Mouse (Mus musculus): Measurements from ENCODE around the gene 2410002F23Rik.
"Not testable (repeated sequence)": the region's sequence is repeated elsewhere in the genome, so short reads cannot be mapped to it uniquely, and the experiment has no call there.

Gene 2410002F23Rik

GRCm38 (mm10) chr7:44246055-44246983 lies at the start of gene 2410002F23Rik, which contains the start of gene 1700028J19Rik:
Gene 2410002F23Rik, plus strand, starts transcription at chr7:44246722.
Gene 1700028J19Rik, minus strand, starts transcription at chr7:44246695.
- in situ Hi-C loops (cut with MboI, MseI) = no loop called here

DNA sequence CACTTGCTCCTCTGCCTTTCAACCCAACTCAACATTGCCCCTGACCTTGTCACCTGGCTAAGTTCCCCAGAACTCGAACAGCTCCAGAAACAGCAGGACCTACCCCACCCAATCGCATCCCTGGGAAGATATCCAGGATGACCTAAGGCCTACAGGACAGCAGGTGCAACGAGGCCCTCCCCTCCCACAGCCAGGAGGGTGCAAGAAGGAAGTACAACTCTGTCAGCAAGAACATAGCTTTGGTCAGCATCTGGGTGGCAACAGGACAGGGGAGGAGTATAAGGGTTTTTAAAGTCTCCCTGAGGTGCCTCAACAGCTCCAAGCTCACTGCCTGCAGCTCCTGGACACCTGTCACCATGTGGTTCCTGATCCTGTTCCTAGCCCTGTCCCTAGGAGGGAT lies 48.6 kb upstream of the 2410002F23Rik start, which contains the start of gene Klk1b3:
Gene Klk1b3 (plus strand): TSS at position 301 of the 400 bp plus-strand sequence.
- in situ Hi-C loops (cut with MboI, MseI) = no loop called here

DNA sequence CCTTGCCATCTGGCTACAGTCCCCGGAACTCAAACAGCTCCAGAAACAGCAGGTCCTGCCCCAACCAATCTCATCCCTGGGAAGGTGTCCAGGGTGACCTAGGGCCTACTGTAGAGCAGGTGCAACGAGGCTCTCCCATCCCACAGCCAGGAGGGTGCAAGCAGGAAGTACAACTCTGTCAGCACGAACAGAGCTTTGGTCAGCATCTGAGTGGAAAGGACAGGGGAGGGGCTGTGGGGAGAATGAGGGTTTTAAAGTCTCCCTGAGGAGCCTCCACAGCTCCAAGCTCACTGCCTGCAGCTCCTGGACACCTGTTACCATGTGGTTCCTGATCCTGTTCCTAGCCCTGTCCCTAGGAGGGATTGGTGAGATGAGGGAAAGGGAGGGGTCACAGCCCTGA lies 39.4 kb upstream of the 2410002F23Rik start, which contains the start of gene Klk1b4:
Gene Klk1b4 (plus strand): TSS at position 301 of the 400 bp plus-strand sequence.
- in situ Hi-C loops (cut with MboI, MseI) = not testable (repeated sequence)

DNA sequence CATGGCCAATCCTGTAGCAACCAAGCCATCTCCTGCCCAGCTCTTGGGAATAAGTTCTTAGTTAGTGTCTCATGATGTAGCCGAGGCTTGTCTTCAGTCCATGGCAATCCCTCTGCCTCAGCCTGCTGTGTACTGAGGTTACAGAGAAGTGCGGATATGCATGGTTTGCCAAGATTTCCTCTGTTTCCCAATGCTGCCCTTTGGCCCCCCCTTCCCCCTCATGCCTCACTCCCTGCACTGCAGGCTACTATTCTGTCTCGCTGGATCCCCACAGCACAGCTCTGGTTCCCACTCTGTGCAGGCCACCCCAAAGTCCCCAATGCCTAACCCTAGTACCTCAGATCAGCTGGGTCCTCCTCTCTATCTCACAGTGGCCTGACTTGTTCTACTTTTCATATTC lies 38.2 kb upstream of the 2410002F23Rik start:
- in situ Hi-C loops (cut with MboI, MseI) = no loop called here

- in situ Hi-C loops (cut with MboI, MseI) = no loop called here
Observed at GRCm38 (mm10) chr7:44215645-44216044, 30.9 kb upstream of the 2410002F23Rik start, which contains the start of gene Klk1b5. Gene Klk1b5, plus strand, starts transcription at chr7:44215945.

GRCm38 (mm10) chr7:44221601-44222000 lies 24.9 kb upstream of the 2410002F23Rik start:
- in situ Hi-C loops (cut with MboI, MseI) = not testable (repeated sequence)

DNA sequence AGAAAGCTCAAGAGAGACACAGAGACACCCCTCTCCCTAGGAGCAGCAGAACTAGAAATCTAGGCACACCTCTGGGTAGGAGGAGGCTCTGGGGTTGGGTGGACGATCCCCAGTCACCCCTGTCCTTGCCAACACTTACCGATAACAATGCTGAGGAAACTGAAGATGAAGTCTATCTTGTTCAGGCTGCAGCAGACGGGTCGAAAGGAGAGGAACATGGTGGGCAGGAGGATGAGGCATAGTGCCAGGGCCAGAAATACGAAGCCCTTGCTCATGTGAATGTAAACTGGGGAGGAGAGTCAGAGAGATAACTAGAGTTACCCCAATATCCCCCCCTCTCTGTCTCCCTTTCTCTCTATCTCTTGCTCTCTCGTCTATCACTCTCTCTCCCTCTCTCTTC lies 24.2 kb upstream of the 2410002F23Rik start:
- in situ Hi-C loops (cut with MboI, MseI) = not testable (repeated sequence)

DNA sequence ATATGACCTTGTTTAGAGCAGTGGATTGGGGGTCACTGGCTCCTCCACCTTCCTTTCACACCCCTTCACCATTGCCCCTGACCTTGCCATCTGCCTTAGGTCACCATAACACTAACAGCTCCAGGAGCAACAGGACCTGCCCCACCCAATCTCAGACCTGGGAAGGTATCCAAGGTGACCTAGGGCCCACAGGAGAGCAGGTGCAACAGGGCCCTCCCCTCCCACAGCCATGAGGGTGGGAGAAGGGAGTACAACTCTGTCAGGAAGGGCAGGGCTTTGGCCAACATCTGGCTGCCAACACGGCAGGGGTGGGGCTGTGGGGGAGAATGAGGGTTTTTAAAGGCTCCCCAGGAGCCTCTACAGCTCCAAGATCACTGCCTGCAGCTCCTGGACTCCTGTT lies 21.4 kb upstream of the 2410002F23Rik start, which contains the start of gene Klk1:
Gene Klk1 (plus strand): TSS at position 285 of the 400 bp plus-strand sequence.
- in situ Hi-C loops (cut with MboI, MseI) = no loop called here

DNA sequence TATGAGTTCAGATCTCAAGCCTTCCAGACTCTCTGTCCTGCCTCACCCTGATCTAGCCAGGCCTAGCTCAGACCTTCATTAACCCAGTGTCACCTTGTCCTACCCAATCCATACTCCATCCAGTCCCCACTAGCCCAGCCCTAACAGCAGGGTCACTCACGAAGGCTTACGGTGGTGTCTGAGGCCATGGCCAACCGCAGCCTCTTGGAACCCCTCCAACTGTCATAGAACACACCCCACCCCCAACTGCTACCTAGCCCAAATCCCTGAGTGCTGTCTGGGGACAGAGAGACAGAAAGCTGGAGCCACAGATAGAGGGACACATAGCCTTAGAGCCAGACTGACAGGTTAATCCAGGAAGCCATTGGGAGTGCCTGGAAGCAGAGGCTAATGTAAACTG lies 10.6 kb upstream of the 2410002F23Rik start, which contains the start of gene Gm36864:
Gene Gm36864 (plus strand): TSS at position 269 of the 400 bp plus-strand sequence.
- in situ Hi-C loops (cut with MboI, MseI) = no loop called here

GRCm38 (mm10) chr7:44239913-44240312 lies 6.6 kb upstream of the 2410002F23Rik start:
- in situ Hi-C loops (cut with MboI, MseI) = no loop called here

GRCm38 (mm10) chr7:44240712-44241111 lies 5.8 kb upstream of the 2410002F23Rik start:
- in situ Hi-C loops (cut with MboI, MseI) = no loop called here

DNA sequence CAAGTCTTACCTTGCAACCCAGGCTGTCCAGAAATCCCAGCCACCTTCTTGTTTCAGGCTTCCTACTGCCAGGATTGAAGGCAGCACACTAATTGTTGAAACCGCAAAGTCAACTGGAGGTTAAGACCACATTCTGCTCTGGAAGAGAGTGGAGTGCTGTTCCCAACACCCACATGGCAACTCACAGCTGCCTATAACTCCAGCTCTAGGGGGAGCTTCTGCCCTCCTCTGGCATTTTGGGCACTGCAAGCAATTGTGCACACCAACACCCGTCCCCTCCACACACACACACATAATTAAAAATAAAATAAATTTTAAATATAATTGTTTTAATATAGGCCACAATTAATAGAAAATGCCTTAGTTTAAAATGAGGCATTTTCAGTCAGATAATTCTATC lies 5.4 kb upstream of the 2410002F23Rik start:
- in situ Hi-C loops (cut with MboI, MseI) = no loop called here

DNA sequence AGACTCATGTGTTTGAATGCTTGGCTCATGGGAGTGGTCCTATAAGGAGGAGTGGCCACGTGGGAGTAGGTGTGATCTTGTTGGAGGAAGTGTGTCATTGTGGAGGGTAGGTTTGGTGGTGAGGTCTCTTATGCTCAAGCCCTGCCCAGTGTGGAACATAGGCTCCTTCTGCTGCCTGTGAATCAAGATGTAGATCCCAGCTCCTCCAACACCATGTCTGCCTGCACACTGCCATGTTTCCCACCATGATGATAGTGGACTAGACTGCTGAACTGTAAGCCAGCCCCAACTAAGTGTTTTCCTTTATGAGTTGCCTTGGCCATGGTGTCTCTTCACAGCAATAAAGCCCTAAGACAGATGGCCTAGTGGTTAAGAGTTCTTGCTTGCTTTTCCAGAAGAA lies 2.4 kb upstream of the 2410002F23Rik start:
- in situ Hi-C loops (cut with MboI, MseI) = no loop called here

DNA sequence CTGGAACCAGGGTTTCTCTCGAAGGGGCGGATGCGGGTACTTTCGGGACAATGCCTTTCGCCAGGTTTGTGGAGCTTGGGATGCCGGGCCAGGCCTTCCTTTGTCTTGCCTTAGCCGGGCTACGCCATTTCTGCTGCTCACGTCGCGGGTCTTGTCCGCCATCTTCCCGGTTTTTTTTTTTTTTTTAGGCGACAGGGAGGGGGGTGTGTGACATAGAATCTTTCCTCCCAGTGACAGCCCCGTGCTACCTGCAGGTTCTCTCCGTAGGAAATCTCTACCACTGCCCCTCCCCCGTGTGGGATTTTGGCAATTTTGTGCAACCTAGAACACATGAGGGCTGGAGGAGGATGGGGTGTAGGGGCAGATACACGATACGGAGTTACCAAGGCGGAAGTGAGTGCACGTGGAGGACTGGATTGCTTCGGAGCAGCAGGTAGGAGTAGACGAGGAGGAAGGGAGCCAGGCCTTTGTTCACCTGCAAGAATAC lies 505 bp downstream of the 2410002F23Rik start:
- in situ Hi-C loops (cut with MboI, MseI) = no loop called here

GRCm38 (mm10) chr7:44247971-44248370 lies 1.4 kb downstream of the 2410002F23Rik start:
- in situ Hi-C loops (cut with MboI, MseI) = no loop called here

GRCm38 (mm10) chr7:44249248-44249647 lies 2.7 kb downstream of the 2410002F23Rik start:
- in situ Hi-C loops (cut with MboI, MseI) = no loop called here

DNA sequence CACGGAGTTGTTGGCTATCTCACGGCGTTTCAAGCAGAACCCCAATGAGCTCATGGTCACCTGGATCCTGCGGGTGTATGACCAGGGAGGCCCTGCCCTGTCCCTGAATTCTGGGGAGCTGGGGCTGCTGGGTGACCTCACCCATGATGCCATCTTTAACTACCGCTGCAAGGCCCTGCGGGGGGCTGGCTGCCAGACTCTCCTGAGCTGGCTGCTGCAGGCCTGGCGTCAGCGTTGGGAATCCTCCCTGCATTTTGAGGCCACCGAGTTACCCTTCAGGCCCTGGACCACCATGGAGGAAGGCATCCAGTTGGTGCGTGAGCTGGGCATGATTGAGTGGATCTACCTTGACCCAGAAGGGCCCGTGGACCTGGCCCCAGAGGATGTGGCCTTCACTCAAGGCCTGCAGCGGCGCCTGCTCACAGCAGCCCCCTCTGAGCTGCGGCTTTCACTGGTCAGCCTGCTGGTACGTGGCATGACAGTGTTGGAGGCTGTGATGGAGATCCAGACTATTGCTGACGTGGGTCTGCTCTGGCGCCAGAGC lies 4.3 kb downstream of the 2410002F23Rik start:
- in situ Hi-C loops (cut with MboI, MseI) = not testable (repeated sequence)

DNA sequence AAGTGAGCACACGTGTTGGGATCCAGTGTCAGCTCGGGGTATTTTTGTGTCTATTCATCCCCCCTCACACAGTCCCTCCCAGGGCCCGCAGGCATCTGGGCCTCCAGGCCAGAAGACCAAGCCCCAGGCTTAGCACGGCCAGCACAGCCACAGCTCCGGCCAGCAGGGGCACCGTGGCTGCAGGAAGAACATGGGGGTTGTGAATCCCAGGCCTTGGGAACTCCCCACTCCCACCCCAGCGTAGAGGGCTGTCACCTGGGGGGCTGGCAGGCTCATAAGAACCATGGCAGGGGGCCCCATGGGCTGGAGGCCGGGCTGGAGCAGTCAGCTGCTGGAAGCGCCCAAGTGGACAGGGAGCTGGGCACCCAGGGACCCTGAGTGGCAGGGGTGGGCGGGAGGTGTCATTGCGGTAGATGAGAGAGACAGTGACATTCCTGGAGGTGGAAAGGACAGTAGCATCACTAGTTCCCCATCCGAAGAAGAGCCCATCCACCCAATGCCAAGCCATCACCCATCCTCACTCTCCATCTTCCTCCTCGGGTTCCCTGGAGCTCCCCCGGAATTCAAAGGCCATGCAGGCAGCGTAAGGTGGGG lies 6.6 kb downstream of the 2410002F23Rik start:
- in situ Hi-C loops (cut with MboI, MseI) = no loop called here

DNA sequence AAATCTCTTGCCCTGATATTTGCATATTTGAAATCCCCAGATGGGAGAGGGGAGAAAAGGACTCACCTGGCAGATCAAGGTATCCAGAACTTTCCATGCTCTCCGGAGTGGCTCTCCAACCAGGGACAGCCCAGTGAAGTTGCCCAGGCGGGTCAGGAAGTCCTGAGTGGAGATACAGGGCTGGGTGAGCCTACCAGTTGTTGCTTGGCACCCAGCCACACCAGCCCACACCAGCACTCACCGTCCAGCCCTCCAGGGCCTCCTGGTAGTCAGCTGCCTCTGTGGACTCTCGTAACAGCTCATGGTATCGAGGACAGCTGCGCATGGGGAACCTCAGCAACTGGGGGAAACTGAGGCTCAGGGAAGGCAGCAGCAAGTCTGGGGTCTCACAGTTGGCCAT lies 8.4 kb downstream of the 2410002F23Rik start:
- in situ Hi-C loops (cut with MboI, MseI) = no loop called here

DNA sequence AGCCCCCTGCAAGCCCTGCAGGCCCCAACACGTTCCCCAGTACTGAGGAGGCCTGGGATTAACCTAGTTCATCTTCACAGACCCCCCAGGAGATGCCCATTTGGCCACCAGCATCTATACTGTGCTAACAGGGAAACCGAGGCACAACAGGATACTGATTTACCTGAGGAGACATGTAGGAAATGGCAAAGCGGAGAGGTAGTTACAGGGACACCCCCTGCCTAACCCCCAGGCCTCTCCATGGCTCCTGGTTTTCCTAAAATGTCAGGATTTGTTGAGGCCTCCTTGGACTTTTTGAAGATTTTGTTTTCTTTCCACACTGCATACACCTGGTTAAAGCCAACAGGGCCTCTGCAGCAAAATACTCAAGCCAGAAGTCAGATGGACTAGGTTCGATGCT lies 10.8 kb downstream of the 2410002F23Rik start, which contains the start of gene Acp4:
Gene Acp4 (minus strand): TSS at position 101 of the 400 bp plus-strand sequence.
- in situ Hi-C loops (cut with MboI, MseI) = no loop called here

GRCm38 (mm10) chr7:44260410-44260809 lies 13.9 kb downstream of the 2410002F23Rik start:
- in situ Hi-C loops (cut with MboI, MseI) = loop anchor here (5.0 kb wide), 1 partner anchor 42 kb away; no protein-coding TSS in a partner anchor

- in situ Hi-C loops (cut with MboI, MseI) = loop anchor here (5.0 kb wide), 1 partner anchor 41 kb away; no protein-coding TSS in a partner anchor
Observed at GRCm38 (mm10) chr7:44261147-44261546, 14.6 kb downstream of the 2410002F23Rik start, which contains the start of gene Gm15517. Gene Gm15517, plus strand, starts transcription at chr7:44261447.

All from T-helper 1 cell (primary cell).